ENCODE assay signal across 8 mouse cellular contexts in the genomic region with DNA sequence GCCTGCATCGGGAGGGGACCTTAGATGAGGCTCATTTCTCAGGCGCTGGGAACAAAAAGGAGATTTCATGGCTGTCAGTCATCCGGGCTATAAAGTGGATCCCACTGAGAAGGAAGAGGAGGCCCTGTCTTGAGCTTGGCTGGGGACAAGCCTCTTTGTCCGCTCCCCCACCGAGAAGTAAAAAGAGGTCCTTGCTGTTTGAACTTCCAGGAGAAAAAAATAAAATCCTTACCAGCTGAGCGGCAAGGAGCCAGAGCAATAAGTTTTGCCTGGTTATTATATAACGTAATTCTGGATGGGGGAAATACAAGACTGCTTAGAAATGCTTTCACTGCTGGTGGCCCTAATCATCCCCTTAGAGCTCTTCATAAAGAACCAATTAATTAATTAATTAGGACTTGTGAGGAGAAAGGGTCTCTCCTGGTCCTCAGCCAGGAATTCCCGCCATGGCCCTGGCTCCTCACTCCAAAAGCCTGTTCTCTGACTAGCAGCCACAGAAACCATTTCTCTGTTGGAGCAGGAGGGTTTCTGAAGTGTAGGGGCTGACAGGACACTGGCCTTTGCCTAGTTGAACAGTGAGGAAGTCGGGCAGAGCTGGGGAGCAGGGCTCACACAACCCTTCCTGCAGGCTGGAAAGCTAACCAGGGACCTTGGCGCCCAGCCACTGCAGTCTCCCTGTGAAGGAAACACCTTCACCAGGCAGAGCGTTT.
DNase-seq lines count a peak whose midpoint lies in the region; ATAC-seq lines count a peak whose summit lies in the region.

No protein-coding gene starts in this region.

- peaks cover 35% of the 10 kb centered on the region for H3K4me1 ChIP-seq in embryonic facial prominence, embryonic 13.5 days
- H3K4me1 ChIP-seq in limb, embryonic 12.5 days (replicated peaks), result peaks cover 16% of the 10 kb centered on the region

- H3K27me3 ChIP-seq in embryonic facial prominence, embryonic 13.5 days, result no peaks in the 10 kb centered on the region
- H3K27me3 ChIP-seq in limb, embryonic 12.5 days, result no peaks in the 10 kb centered on the region

- WGBS in embryonic facial prominence, embryonic 13.5 days, result 14% methylated on average over 11 of the region's 11 CpGs
- WGBS in limb, embryonic 12.5 days, result 15% methylated on average over 11 of the region's 11 CpGs

- no peaks in the 10 kb centered on the region for H3K9me3 ChIP-seq in embryonic facial prominence, embryonic 13.5 days
- H3K9me3 ChIP-seq in limb, embryonic 12.5 days, result no peaks in the 10 kb centered on the region

- no peaks in the 10 kb centered on the region for H3K36me3 ChIP-seq in embryonic facial prominence, embryonic 13.5 days
- no peaks in the 10 kb centered on the region for H3K36me3 ChIP-seq in limb, embryonic 12.5 days

- H3K9ac ChIP-seq in embryonic facial prominence, embryonic 13.5 days, result no peak overlapping the region
- H3K9ac ChIP-seq in limb, embryonic 12.5 days (replicated peaks), result no peak overlapping the region

- peak overlapping the region; percentile 23; the same call in 1 of the 2 replicates for H3K27ac ChIP-seq in embryonic facial prominence, embryonic 13.5 days
- H3K27ac ChIP-seq in limb, embryonic 12.5 days, result no peak overlapping the region

- DNase-seq in frontal cortex, postnatal 25 days (ENCODE audit: low spot score in 2 of 2), result no peak
- DNase-seq in Muller cell, postnatal 12 days (ENCODE audit: inconsistent ontology term), result peak; percentile 24
- DNase-seq in thymus, adult 18-20 months, result no peak
- no peak for DNase-seq in testis, postnatal 10 days (ENCODE audit: low spot score)
- no peak for DNase-seq in thymus, postnatal 14 days

- H3K4me2 ChIP-seq in embryonic facial prominence, embryonic 13.5 days, result peak overlapping the region; percentile 24
- H3K4me2 ChIP-seq in limb, embryonic 12.5 days, result peak overlapping the region; percentile 21; the same call in 1 of the 2 replicates

- peak; percentile 68 for ATAC-seq in frontal cortex, adult (ENCODE audit: low TSS enrichment)
- ATAC-seq in embryonic facial prominence, embryonic 13.5 days (ENCODE audit: insufficient number of reproducible peaks, insufficient read depth, low FRiP score, low TSS enrichment, low read depth), result no peak
- no peak for ATAC-seq in limb, embryonic 12.5 days (ENCODE audit: insufficient number of reproducible peaks, insufficient read depth, low FRiP score, low TSS enrichment, low read depth)

- no peak overlapping the region for H3K4me3 ChIP-seq in embryonic facial prominence, embryonic 13.5 days
- no peak overlapping the region for H3K4me3 ChIP-seq in limb, embryonic 12.5 days (replicated peaks)
